Mouse (Mus musculus): ENCODE measurements around the gene Med16. TPM values are rescaled to one million over a fixed set of nuclear protein-coding genes. Genes with fewer than 3 reads are reported as not detected.

Gene Med16
- total RNA-seq, 2 experiments from 2014 or later = 56.4 to 59.6 TPM

DNA sequence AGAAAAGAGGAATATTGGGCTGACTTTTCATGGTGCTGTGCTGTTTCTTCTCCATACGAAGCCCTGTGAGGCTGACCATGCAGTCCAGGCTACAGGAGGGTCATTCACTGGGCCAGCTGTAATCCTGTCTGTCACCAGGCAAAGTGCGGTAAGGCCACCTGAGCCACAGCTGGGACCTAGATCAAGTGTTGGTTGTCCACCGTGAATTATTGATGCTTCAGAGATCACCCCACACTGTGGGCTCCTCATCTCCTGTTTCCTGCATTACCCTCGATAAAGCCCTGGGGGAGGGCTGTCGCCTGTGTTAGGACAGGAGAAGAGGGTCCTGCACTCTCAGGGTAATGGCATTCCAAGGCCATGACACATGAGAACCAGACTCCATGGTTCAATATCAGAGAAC lies 62.2 kb downstream of the Med16 start:
- DNase-seq = no peak
- intact Hi-C loops (cut with DNase I) = no loop called here

Small RNA genes within 50 kb of the gene (microRNA-seq; reads per million reads assigned to microRNA genes)
- gene Mir6910 = not detected

Other genes with a start within 250 kb of the Med16 start
- under 1 TPM; 0.72 to 0.84 TPM for gene Madcam1, start 244.4 kb downstream of the Med16 start, total RNA-seq (2021)
- gene Tpgs1, start 239.6 kb downstream of the Med16 start, total RNA-seq (2021) = 10 to 100 TPM; 57.0 to 59.9 TPM
- gene Cdc34, start 226.7 kb downstream of the Med16 start, total RNA-seq (2021) = 10 to 100 TPM; 59.6 to 61.5 TPM
- 1 to 10 TPM; 2.6 to 3.3 TPM for gene Gzmm, start 219.9 kb downstream of the Med16 start, total RNA-seq (2021)
- gene Bsg, start 204.4 kb downstream of the Med16 start, total RNA-seq (2021) = 100 to 1,000 TPM; 486 to 495 TPM
- gene Hcn2, start 192.3 kb downstream of the Med16 start, total RNA-seq (2021) = 10 to 100 TPM; 47.4 to 53.8 TPM
- gene Polrmt, start 162.3 kb downstream of the Med16 start, total RNA-seq (2021) = 10 to 100 TPM; 44.8 to 51.8 TPM
- gene Fgf22, start 153.8 kb downstream of the Med16 start, total RNA-seq (2021) = 1 to 10 TPM; 1.3 to 1.7 TPM
- gene Rnf126, start 142.0 kb downstream of the Med16 start, total RNA-seq (2021) = 10 to 100 TPM; 85.0 to 95.3 TPM
- gene Fstl3, start 131.7 kb downstream of the Med16 start, total RNA-seq (2021) = 1 to 10 TPM; 2.5 to 3.2 TPM
- under 1 TPM in 1 of 2 experiments, not detected in 1; 0.52 TPM for gene Prss57, start 118.0 kb downstream of the Med16 start, total RNA-seq (2021)
- gene Palm, start 115.4 kb downstream of the Med16 start, total RNA-seq (2021) = 100 to 1,000 TPM; 404 to 409 TPM
- under 1 TPM; 0.46 to 0.76 TPM for gene Misp, start 87.9 kb downstream of the Med16 start, total RNA-seq (2021)
- 10 to 100 TPM; 91.7 to 92.7 TPM for gene Ptbp1, start 54.5 kb downstream of the Med16 start, total RNA-seq (2021)
- 1 to 10 TPM; 6.9 to 7.0 TPM for gene Prtn3, start 34.4 kb downstream of the Med16 start, total RNA-seq (2021)
- gene Plppr3, start 34.3 kb downstream of the Med16 start, total RNA-seq (2021) = 100 to 1,000 TPM; 277 to 305 TPM
- not detected for gene Elane, start 22.7 kb downstream of the Med16 start, total RNA-seq (2021)
- not detected for gene Cfd, start 18.1 kb downstream of the Med16 start, total RNA-seq (2021)
- gene Gm26602, start 1.9 kb upstream of the Med16 start, total RNA-seq (2021) = not detected
- 1 to 10 TPM; 5.0 to 6.8 TPM for gene Kiss1r, start 8.0 kb upstream of the Med16 start, total RNA-seq (2021)
- gene R3hdm4, start 12.3 kb upstream of the Med16 start, total RNA-seq (2021) = 100 to 1,000 TPM; 307 to 309 TPM
- gene Arid3a, start 18.1 kb upstream of the Med16 start, total RNA-seq (2021) = 1 to 10 TPM; 6.3 to 9.5 TPM
- gene Wdr18, start 51.2 kb upstream of the Med16 start, total RNA-seq (2021) = 10 to 100 TPM; 51.7 to 55.8 TPM
- under 1 TPM; 0.12 to 0.30 TPM for gene Grin3b, start 61.8 kb upstream of the Med16 start, total RNA-seq (2021)
- gene Tmem259, start 75.4 kb upstream of the Med16 start, total RNA-seq (2021) = 100 to 1,000 TPM; 117 to 127 TPM
- 10 to 100 TPM; 12.4 to 17.2 TPM for gene Cnn2, start 79.7 kb upstream of the Med16 start, total RNA-seq (2021)
- 1 to 10 TPM; 7.2 to 8.1 TPM for gene Abca7, start 87.6 kb upstream of the Med16 start, total RNA-seq (2021)
- 1 to 10 TPM; 1.6 to 1.7 TPM for gene Arhgap45, start 107.7 kb upstream of the Med16 start, total RNA-seq (2021)
- gene Polr2e, start 130.9 kb upstream of the Med16 start, total RNA-seq (2021) = 10 to 100 TPM; 63.9 to 74.2 TPM
- 100 to 1,000 TPM; 311 to 347 TPM for gene Gpx4, start 138.2 kb upstream of the Med16 start, total RNA-seq (2021)
- gene Sbno2, start 196.6 kb upstream of the Med16 start, total RNA-seq (2021) = 10 to 100 TPM; 28.8 to 30.8 TPM
- gene Stk11, start 206.9 kb upstream of the Med16 start, total RNA-seq (2021) = 100 to 1,000 TPM; 100 to 111 TPM
- gene Atp5d, start 229.7 kb upstream of the Med16 start, total RNA-seq (2021) = 100 to 1,000 TPM; 247 to 270 TPM
- 100 to 1,000 TPM; 299 to 316 TPM for gene Cbarp, start 231.9 kb upstream of the Med16 start, total RNA-seq (2021)
- gene Midn, start 239.3 kb upstream of the Med16 start, total RNA-seq (2021) = 100 to 1,000 TPM; 158 to 163 TPM

All from left cerebral cortex, postnatal 4 days (tissue).